Mouse (Mus musculus) urinary bladder, postnatal 10 days (tissue): ENCODE measurements around the gene Ppp1r8.

Source experiments
- DNase-seq: peaks from one replicate; pipeline ENCODE4 v3.0.0; 2022; ENCODE audit warnings: low spot score

Ppp1r8 gene

GRCm38 (mm10) chr4:132778562-132779201, 64.3 kb downstream of the Ppp1r8 start:
- no peak for DNase-seq
